Mouse (Mus musculus): ENCODE measurements around the gene Olfr237-ps1. TPM values are rescaled to one million over a fixed set of nuclear protein-coding genes. Genes with fewer than 3 reads are reported as not detected.
"Not testable (repeated sequence)": the region's sequence is repeated elsewhere in the genome, so short reads cannot be mapped to it uniquely, and the experiment has no call there.

Olfr237-ps1 gene
- not detected in 2 replicates for polyA plus RNA-seq (2012; rRNA removed)

- not testable (repeated sequence) for H3K4me1 ChIP-seq (replicated peaks; ENCODE audit: control insufficient read depth, insufficient read depth, low read length); H3K4me3 ChIP-seq (ENCODE audit: control insufficient read depth, insufficient read depth, low read length); DNase-seq; H3K36me3 ChIP-seq (ENCODE audit: control insufficient read depth, insufficient read depth, low read length); H3K27me3 ChIP-seq (ENCODE audit: control insufficient read depth, insufficient read depth, low read length); H3K27ac ChIP-seq (ENCODE audit: control insufficient read depth, insufficient read depth, low read length)
- WGBS, result 91% methylated on average over 2 of the region's 2 CpGs
Observed at GRCm38 (mm10) chr6:43146267-43146666, at the start of gene Olfr237-ps1. Olfr237-ps1 (plus strand) TSS chr6:43146567.

- WGBS, result 95% methylated on average over 1 of the region's 1 CpGs
- H3K27ac ChIP-seq (ENCODE audit: control insufficient read depth, insufficient read depth, low read length); H3K4me1 ChIP-seq (replicated peaks; ENCODE audit: control insufficient read depth, insufficient read depth, low read length); DNase-seq; H3K36me3 ChIP-seq (ENCODE audit: control insufficient read depth, insufficient read depth, low read length); H3K27me3 ChIP-seq (ENCODE audit: control insufficient read depth, insufficient read depth, low read length); H3K4me3 ChIP-seq (ENCODE audit: control insufficient read depth, insufficient read depth, low read length): not testable (repeated sequence)
Observed at GRCm38 (mm10) chr6:43106069-43106468, 40.3 kb upstream of the Olfr237-ps1 start, which contains the start of gene Olfr441. Olfr441 (plus strand) TSS chr6:43106369.

DNA sequence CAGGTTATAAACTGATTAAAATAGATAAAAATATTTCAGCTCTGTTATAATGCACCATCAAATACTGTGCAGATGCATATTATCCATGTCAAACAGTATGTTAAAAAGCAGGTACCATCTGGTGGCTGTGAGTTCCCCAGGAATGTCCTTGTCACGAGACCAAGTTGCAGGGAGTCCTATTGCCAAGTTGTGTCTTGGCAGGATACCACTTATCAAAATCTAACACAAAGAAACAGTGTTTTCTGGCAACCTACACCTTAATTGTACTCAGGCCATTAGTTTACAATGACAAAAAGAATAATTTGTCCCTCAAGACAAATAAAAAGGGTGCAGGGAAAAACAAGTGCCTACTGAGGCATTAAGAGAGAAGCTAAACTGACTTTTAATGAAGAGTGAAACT lies 13.1 kb downstream of the Olfr237-ps1 start:
- no peak for TF ChIP-seq POLR2A (IDR thresholded peaks at IDR 0.05; ENCODE audit: control insufficient read depth, extremely low read depth, insufficient read depth, low read length, poor library complexity)
- no peak for TF ChIP-seq CTCF (IDR thresholded peaks at IDR 0.05; ENCODE audit: borderline replicate concordance, control insufficient read depth, extremely low read depth, insufficient read depth, low read length, poor library complexity)
- Histone ChIP-seq H3K27me3 (ENCODE audit: control insufficient read depth, insufficient read depth, low read length) (no peaks in the 10 kb centered on the region), H3K27ac (ENCODE audit: control insufficient read depth, insufficient read depth, low read length) (no peak overlapping the region), H3K4me1 (replicated peaks; ENCODE audit: control insufficient read depth, insufficient read depth, low read length) (no peaks in the 10 kb centered on the region), H3K36me3 (ENCODE audit: control insufficient read depth, insufficient read depth, low read length) (no peaks in the 10 kb centered on the region), H3K4me3 (ENCODE audit: control insufficient read depth, insufficient read depth, low read length) (no peak overlapping the region)
- WGBS, result 71% methylated on average over 1 of the region's 1 CpGs
- no peak for DNase-seq

DNA sequence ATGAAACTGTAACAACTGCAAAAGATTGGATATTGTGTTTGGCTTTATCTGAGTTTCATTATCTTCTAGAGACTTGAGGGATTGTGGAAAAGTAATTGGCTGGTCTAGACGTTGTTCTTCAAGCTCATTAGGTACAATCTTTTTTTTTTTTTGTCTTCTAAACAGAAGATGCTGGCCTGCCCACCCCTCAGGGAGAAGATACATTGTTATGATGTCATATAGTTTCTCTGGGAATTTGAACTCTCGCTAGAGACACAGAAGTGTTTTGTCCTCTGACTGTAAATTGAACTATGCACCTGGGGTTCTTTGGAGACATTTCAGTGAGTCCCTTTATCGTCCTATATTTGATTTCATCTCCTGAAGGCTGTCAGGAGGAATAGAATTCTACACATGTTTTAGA lies 16.6 kb downstream of the Olfr237-ps1 start, which contains the start of gene Olfr437:
TSS of gene Olfr437 (plus strand) at position 301 of the 400 bp plus-strand sequence.
- no peaks in the 10 kb centered on the region for H3K27me3 ChIP-seq (ENCODE audit: control insufficient read depth, insufficient read depth, low read length)

DNA sequence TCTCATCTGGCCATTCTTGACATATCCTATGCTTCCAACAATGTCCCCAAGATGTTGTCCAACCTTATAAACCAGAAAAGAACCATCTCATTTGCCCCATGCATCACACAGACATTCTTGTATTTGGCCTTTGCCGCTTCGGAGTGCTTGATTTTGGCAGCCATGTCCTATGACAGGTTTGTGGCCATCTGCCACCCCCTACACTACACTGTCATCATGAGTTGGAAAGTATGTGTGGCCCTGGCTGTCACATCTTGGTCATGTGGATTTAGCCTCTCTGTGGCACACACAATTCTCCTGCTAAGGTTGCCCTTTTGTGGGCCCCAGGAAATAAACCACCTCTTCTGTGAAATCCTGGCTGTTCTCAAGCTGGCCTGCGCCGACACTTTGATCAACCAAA lies 20.9 kb downstream of the Olfr237-ps1 start:
- WGBS, result 97% methylated on average over 4 of the region's 4 CpGs
- no peak overlapping the region for H3K27ac ChIP-seq (ENCODE audit: control insufficient read depth, insufficient read depth, low read length)
- no peak overlapping the region for H3K4me3 ChIP-seq (ENCODE audit: control insufficient read depth, insufficient read depth, low read length)
- TF ChIP-seq POLR2A (IDR thresholded peaks at IDR 0.05; ENCODE audit: control insufficient read depth, extremely low read depth, insufficient read depth, low read length, poor library complexity), result no peak
- no peak for TF ChIP-seq CTCF (IDR thresholded peaks at IDR 0.05; ENCODE audit: borderline replicate concordance, control insufficient read depth, extremely low read depth, insufficient read depth, low read length, poor library complexity)
- no peaks in the 10 kb centered on the region for H3K4me1 ChIP-seq (replicated peaks; ENCODE audit: control insufficient read depth, insufficient read depth, low read length)
- no peaks in the 10 kb centered on the region for H3K36me3 ChIP-seq (ENCODE audit: control insufficient read depth, insufficient read depth, low read length)
- DNase-seq, result no peak
- H3K27me3 ChIP-seq (ENCODE audit: control insufficient read depth, insufficient read depth, low read length), result no peaks in the 10 kb centered on the region

More for the DNA sequence above, 16.6 kb downstream of the Olfr237-ps1 start, which contains the start of gene Olfr437:
- TF ChIP-seq POLR2A (IDR thresholded peaks at IDR 0.05; ENCODE audit: control insufficient read depth, extremely low read depth, insufficient read depth, low read length, poor library complexity) (no peak), CTCF (IDR thresholded peaks at IDR 0.05; ENCODE audit: borderline replicate concordance, control insufficient read depth, extremely low read depth, insufficient read depth, low read length, poor library complexity) (no peak)
- WGBS, result 76% methylated on average over 3 of the region's 3 CpGs
- no peaks in the 10 kb centered on the region for H3K4me1 ChIP-seq (replicated peaks; ENCODE audit: control insufficient read depth, insufficient read depth, low read length)
- H3K4me3 ChIP-seq (ENCODE audit: control insufficient read depth, insufficient read depth, low read length), result no peak within 1 kb of the TSS
- H3K36me3 ChIP-seq (ENCODE audit: control insufficient read depth, insufficient read depth, low read length), result no peaks in the 10 kb centered on the region
- DNase-seq, result no peak
- H3K27ac ChIP-seq (ENCODE audit: control insufficient read depth, insufficient read depth, low read length), result no peak within 1 kb of the TSS

- Histone ChIP-seq H3K4me1 (replicated peaks; ENCODE audit: control insufficient read depth, insufficient read depth, low read length) (no peaks in the 10 kb centered on the region), H3K27me3 (ENCODE audit: control insufficient read depth, insufficient read depth, low read length) (no peaks in the 10 kb centered on the region), H3K4me3 (ENCODE audit: control insufficient read depth, insufficient read depth, low read length) (no peak within 1 kb of the TSS), H3K27ac (ENCODE audit: control insufficient read depth, insufficient read depth, low read length) (no peak within 1 kb of the TSS), H3K36me3 (ENCODE audit: control insufficient read depth, insufficient read depth, low read length) (no peaks in the 10 kb centered on the region)
- WGBS, result 75% methylated on average over 4 of the region's 4 CpGs
- TF ChIP-seq CTCF (IDR thresholded peaks at IDR 0.05; ENCODE audit: borderline replicate concordance, control insufficient read depth, extremely low read depth, insufficient read depth, low read length, poor library complexity) (no peak), POLR2A (IDR thresholded peaks at IDR 0.05; ENCODE audit: control insufficient read depth, extremely low read depth, insufficient read depth, low read length, poor library complexity) (no peak)
- no peak for DNase-seq
Observed at GRCm38 (mm10) chr6:43171840-43172239, 25.5 kb downstream of the Olfr237-ps1 start, which contains the start of gene Olfr13. Olfr13 (plus strand) TSS chr6:43172140.

DNA sequence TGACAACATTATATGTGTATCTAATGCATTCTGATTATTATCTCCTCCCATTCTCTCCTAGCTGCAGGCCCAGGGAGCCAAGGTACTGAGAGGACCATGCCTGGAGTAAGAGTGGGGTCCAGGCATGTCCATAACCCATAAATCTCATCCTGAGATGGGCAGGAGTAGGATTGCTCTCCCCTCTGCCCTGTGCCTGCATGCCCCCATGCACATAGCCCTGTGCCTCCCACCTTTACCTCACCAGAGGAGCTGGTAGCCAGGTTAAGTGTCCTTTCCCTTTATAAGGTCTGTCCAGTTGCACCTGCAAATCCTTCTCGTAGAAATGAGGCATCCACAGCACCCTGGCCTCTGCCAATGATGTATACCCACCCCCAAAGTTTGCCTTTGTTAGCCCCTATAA lies 31.8 kb downstream of the Olfr237-ps1 start:
- Histone ChIP-seq H3K27ac (ENCODE audit: control insufficient read depth, insufficient read depth, low read length) (no peak overlapping the region), H3K36me3 (ENCODE audit: control insufficient read depth, insufficient read depth, low read length) (no peaks in the 10 kb centered on the region), H3K4me3 (ENCODE audit: control insufficient read depth, insufficient read depth, low read length) (no peak overlapping the region), H3K27me3 (ENCODE audit: control insufficient read depth, insufficient read depth, low read length) (no peaks in the 10 kb centered on the region), H3K4me1 (replicated peaks; ENCODE audit: control insufficient read depth, insufficient read depth, low read length) (no peaks in the 10 kb centered on the region)
- no peak for TF ChIP-seq POLR2A (IDR thresholded peaks at IDR 0.05; ENCODE audit: control insufficient read depth, extremely low read depth, insufficient read depth, low read length, poor library complexity)
- TF ChIP-seq CTCF (IDR thresholded peaks at IDR 0.05; ENCODE audit: borderline replicate concordance, control insufficient read depth, extremely low read depth, insufficient read depth, low read length, poor library complexity), result no peak
- WGBS, result 73% methylated on average over 1 of the region's 1 CpGs
- DNase-seq, result no peak
